Mouse (Mus musculus) brain, adult 2 months (tissue): ENCODE measurements around the gene Cisd2.

Source experiments
- DNase-seq: peaks from one replicate; pipeline ENCODE4 v3.0.0; 2011; ENCODE audit warnings: low read depth, low spot score

The Cisd2 gene

GRCm38 (mm10) chr3:135411056-135411455 is 12.7 kb downstream of the Cisd2 start:
- no peak for DNase-seq

GRCm38 (mm10) chr3:135409219-135409618 is 14.5 kb downstream of the Cisd2 start:
- no peak for DNase-seq

GRCm38 (mm10) chr3:135407351-135407750 is 16.4 kb downstream of the Cisd2 start:
- no peak for DNase-seq

- DNase-seq: peak; percentile 70
These were observed 19.1 kb downstream of the Cisd2 start for GRCm38 (mm10) chr3:135404599-135404998.

GRCm38 (mm10) chr3:135403856-135404255 is 19.9 kb downstream of the Cisd2 start:
- no peak for DNase-seq

- DNase-seq: peak; percentile 46
These were observed 20.5 kb downstream of the Cisd2 start for GRCm38 (mm10) chr3:135403211-135403610.

GRCm38 (mm10) chr3:135402201-135402658 is 21.5 kb downstream of the Cisd2 start:
- DNase-seq: peak; percentile 91

GRCm38 (mm10) chr3:135397112-135397511 is 26.6 kb downstream of the Cisd2 start:
- DNase-seq: no peak

GRCm38 (mm10) chr3:135396081-135396480 is 27.6 kb downstream of the Cisd2 start:
- no peak for DNase-seq

- DNase-seq: no peak
These were observed 28.6 kb downstream of the Cisd2 start for GRCm38 (mm10) chr3:135395085-135395484.

GRCm38 (mm10) chr3:135393186-135393585 is 30.5 kb downstream of the Cisd2 start:
- DNase-seq: no peak

- DNase-seq: no peak
These were observed 43.9 kb downstream of the Cisd2 start for GRCm38 (mm10) chr3:135379868-135380267.

- DNase-seq: no peak
These were observed 46.3 kb downstream of the Cisd2 start for GRCm38 (mm10) chr3:135377445-135377844.

GRCm38 (mm10) chr3:135375836-135376235 is 47.9 kb downstream of the Cisd2 start:
- DNase-seq: no peak

GRCm38 (mm10) chr3:135357394-135357793 is 66.3 kb downstream of the Cisd2 start:
- no peak for DNase-seq
